Mouse (Mus musculus): ENCODE results near the gene Diras1. TPM values are rescaled to one million over a fixed set of nuclear protein-coding genes. Genes with fewer than 3 reads are reported as not detected.

The Diras1 gene
- total RNA-seq, 2 experiments from 2014 or later = not detected

DNA sequence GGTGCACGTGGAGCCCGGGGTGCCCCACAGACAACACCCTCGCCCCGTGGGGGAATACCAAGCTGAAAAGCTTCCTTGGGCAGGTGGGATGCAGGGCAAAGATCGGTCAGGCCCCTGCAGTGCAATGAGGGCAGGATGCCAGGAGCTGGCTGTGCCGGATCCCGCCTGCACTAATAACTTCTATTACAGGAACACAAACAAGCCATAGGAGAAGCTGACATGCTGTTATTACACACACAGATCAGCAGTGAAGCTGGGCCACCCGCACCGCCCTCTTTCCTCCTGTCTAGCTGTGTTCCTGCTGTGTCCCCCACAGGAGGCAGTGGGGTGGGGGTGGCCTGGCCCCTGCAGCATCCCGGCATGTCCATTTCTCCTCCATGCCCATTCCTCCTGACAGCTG, 3.6 kb upstream of the Diras1 start:
- intact Hi-C loops (cut with DNase I) = no loop called here
- no peak for DNase-seq

DNA sequence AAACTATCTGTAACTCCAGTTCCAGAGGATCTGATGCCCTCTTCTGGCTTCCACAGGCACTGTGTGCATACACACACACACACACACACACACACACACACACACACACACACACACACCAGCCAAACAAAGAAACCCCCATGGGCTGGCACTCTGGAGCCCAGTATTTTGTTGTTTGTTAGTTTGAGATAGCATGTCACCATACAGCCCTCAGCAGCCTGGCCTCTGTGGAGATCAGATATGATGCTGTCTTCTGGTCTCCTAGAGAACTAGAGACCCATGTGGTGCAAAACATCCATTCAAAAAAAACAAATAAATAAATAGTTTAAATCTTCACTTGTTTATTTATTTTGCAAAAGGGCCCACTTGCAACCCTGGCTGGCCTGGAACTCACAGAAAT, 2.8 kb upstream of the Diras1 start:
- intact Hi-C loops (cut with DNase I) = no loop called here
- DNase-seq = no peak

DNA sequence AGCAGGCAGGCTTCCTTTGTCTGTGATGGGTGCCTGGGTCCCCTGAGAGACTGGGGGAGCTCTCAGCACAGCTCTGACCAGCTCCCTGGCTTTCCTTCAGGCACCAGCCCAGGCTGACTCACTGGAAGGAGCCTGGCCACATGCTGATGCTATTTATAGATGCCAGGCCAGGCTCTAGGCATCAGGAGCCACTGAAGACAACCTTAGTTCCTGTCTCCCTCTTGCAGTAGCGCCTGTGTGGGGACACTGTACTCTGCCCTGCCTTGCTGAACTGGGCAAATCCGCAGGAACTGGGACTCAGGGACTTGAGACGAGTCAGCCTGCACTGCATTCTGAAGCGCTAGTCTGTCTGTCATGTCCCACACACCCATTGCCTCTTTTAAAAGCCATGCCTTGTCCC, 1.9 kb upstream of the Diras1 start:
- intact Hi-C loops (cut with DNase I) = no loop called here

DNA sequence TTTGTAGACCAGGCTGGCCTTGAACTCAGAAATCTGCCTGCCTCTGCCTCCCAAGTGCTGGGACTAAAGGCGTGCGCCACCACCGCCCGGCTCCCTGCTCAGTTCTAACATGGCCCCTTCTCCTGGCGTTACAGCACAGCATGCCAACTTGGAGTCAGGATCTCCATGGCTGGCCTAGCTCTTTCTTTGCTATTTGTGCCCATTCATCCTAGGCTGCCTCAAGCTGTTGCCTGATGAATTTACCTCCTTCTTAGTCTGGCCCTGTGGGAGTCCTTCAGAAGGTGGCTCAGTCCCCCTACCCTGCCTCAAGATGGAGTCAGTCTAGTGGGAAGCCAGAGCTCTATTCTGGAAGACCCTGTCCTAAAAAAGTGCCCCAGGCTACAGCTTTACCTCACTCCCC, 1.4 kb upstream of the Diras1 start:
- DNase-seq = no peak
- intact Hi-C loops (cut with DNase I) = no loop called here

More for the DNA sequence above, 1.9 kb upstream of the Diras1 start:
- peak in 1 of 2 experiments; percentile 18 for DNase-seq

DNA sequence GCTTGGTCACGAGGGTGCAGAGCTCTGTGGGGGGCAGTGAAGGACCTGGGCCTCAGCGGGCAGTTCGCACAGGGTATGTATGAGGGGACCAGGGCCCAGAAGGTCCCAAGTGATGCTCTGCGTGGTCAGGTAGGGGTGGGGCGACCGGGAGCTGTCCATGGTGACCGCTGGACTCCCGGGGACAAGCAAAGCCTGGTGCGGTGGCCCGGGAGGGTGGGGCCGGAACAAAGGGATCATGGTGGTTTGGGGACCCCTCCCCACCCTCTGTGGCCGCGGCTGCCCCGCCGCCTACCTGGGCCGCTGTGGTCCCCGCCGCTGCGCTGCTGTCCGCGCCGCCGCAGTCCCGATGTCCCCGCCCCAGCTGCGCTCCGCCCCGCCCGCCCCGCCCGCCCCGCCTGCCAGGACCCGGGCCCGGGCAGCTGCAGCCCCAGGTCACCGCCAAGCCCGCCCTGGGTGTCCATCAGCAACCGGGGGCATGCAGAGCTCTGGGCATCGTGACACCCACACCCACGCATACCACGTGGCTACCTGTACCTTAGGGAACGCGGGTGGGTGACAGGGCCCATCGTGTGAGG, 328 bp downstream of the Diras1 start:
- DNase-seq = no peak
- intact Hi-C loops (cut with DNase I) = no loop called here

DNA sequence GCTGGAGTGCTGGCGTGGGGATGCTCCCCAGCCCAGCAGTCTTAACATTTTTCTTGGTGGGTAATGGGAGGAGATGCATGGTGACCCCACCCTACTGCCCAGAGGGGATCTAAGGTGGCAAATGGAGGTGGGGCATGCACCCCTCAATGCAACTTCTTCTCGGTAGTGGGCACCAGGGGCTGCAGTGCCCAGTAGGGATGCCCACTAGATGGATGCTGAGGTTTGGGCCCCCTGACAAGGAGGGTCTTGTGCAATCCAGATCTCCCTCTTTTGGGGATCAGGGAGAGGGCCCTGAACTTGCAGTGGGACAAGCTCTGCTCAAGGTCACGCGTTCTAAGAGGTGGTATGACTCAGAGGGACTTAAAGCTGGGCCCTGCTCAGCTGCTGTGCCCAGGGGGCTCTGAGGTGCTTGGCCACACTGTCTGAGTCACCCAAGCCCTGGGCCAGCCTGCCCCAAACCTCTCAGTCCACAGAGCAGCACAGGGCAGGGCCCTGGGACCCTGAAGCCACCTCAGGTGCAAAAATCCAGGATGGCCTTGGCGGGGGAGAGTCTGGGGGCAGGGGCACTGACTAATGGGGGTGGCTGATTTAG, 1.0 kb downstream of the Diras1 start:
- intact Hi-C loops (cut with DNase I) = loop anchor here (5.0 kb wide), 1 partner anchor 138 kb away; no protein-coding TSS in a partner anchor
- no peak for DNase-seq

DNA sequence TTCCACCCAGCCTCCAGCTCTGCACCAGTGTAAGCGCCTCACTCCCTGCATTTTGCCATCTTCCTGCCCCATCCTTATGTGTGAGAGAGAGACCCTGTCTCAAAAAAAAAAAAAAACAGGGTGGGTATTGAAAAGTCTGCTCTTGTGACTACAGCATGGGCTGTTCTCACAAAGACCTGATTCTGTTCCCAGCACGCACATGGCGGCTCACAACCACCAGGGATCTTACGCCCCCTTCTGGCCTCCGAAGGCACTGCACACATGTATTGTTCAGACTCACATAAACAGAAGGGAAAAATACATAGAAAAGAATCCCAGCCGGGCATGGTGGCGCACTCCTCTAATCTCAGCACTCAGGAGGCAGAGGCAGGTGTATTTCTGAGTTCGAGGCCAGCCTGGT, 2.7 kb downstream of the Diras1 start:
- intact Hi-C loops (cut with DNase I) = loop anchor here (5.0 kb wide), 1 partner anchor 140 kb away; no protein-coding TSS in a partner anchor
- DNase-seq = no peak

DNA sequence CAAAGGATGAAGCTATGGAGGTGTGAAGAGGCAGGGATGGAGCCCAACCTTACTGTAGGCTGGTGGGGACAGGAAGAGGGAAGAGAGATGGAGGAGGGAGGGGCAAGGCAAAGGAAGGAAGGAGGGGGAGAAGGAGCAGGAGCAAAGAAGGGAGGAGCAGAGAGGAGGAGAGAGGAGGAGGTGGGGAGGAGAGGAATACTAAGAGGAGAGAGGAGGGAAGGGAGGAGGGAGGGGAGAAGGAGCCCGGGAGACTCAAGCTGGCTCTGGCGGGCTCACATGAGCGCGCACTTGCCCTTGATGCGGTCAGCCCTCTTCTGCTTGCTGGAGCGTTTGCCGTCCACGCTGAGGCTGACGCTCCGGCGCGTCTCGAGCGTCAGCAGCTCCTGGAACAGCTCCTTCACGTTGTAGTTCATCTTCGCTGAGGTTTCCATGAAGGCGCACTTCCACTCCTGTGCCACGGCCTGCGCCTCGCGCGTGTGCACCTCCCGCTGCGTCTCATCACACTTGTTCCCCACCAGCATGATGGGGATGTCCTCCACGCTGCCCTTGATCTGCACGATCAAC, 3.8 kb downstream of the Diras1 start:
- intact Hi-C loops (cut with DNase I) = loop anchor here (5.0 kb wide), 1 partner anchor 141 kb away; no protein-coding TSS in a partner anchor

DNA sequence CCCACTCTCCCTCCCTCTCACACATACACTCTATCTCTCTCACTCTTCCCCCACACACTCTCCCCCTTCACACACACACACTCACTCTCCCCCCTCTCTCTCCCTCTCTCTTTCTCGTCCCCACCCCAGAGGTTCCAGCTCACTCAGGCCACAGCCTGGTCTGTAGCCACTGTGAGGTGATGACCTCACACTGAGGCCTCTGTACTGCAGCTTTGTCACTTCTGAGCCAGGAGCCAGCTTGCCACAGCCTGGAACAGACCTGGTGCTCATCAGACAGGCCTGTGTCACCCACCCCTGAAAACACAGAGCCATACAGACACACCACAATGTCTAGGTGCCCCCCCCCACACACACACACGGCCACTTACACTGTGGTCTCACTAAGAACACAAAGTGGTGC, 5.3 kb downstream of the Diras1 start:
- intact Hi-C loops (cut with DNase I) = loop anchor here (5.0 kb wide), 1 partner anchor 142 kb away; no protein-coding TSS in a partner anchor
- DNase-seq = no peak

More for the DNA sequence above, 3.8 kb downstream of the Diras1 start:
- no peak for DNase-seq

DNA sequence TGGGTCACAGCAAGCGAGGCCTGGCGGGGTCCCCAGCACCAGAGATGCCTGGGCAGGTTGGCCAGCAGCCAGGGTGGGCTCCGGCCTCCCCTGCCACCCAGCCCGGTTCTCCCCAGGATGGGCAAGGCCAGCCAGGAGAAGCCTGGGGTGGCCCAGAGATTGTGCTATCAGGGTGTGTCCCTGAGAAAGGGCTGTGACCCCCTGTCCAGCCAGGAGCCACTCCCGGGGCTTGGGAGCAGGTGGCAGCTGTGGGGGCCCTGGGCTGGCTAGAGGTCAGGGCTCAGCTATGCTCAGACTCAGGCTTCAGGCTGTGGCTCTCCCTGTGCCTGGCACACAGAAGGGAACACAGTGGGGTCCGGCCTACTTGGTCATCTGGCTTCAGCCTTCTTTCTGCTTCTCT, 5.8 kb downstream of the Diras1 start:
- intact Hi-C loops (cut with DNase I) = loop anchor here (5.0 kb wide), 1 partner anchor 143 kb away; no protein-coding TSS in a partner anchor

DNA sequence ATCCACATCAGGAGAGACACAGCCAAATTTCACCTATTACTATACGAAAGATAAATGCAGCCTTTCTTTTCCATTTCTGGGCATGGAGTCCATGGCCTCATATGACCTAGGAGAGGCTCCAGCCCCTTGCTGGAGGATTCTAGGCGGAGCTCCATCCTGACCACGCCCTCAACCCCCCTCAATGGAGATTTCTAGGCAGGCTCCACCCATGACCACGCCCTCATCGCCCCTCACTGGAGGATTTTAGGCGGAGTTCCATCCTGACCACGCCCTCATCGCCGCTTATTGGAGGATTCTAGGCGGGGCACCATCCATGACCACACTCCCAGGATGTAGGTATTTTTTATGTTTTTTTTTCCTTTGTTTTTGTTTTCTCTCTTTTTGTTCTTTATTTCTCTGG, 7.1 kb downstream of the Diras1 start:
- intact Hi-C loops (cut with DNase I) = loop anchor here (1.0 kb wide), 1 partner anchor 23 kb away; no protein-coding TSS in a partner anchor
- no peak for DNase-seq

More for the DNA sequence above, 5.8 kb downstream of the Diras1 start:
- no peak for DNase-seq

DNA sequence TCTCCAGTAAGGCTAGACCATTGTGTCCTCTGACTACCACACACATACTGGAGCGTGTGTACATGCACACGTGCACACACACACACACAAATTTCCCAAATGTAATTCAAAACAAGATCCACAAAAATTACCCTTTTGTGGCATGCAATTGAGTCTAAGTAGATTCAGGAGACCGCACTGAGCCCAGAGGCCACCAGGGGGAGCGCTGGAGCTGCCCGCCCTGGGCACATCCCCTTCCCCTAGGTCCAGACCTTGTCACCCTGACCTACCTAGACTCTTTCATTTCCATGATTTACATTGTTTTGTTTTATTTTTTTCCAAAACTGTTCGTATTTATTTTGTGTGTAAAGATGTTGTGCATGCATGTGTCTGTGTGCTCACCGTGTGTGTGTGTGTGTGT, 8.8 kb downstream of the Diras1 start:
- intact Hi-C loops (cut with DNase I) = loop anchor here (1.0 kb wide), 1 partner anchor 66 kb away; no protein-coding TSS in a partner anchor
- peak; percentile 60 to 79 for DNase-seq

DNA sequence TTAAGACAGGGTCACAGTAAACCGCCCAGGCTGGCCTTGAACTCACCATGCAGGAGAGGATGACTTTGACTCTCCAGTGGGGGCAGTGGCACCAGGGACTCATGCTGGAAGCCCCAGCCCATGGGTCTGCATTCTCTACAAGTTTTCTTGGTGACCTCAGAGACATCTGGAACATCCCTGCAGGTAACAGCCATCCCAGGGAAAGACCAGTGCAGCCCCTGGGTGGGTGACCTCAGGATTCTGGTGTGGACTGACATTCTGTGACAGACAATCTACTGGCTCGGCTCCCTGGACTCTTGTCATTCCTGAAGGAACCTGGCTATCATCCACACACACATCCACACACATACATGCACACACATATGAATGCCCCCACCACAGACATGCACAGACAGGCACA, 9.8 kb downstream of the Diras1 start:
- DNase-seq = no peak
- intact Hi-C loops (cut with DNase I) = loop anchor here (1.0 kb wide), 1 partner anchor 67 kb away; no protein-coding TSS in a partner anchor

DNA sequence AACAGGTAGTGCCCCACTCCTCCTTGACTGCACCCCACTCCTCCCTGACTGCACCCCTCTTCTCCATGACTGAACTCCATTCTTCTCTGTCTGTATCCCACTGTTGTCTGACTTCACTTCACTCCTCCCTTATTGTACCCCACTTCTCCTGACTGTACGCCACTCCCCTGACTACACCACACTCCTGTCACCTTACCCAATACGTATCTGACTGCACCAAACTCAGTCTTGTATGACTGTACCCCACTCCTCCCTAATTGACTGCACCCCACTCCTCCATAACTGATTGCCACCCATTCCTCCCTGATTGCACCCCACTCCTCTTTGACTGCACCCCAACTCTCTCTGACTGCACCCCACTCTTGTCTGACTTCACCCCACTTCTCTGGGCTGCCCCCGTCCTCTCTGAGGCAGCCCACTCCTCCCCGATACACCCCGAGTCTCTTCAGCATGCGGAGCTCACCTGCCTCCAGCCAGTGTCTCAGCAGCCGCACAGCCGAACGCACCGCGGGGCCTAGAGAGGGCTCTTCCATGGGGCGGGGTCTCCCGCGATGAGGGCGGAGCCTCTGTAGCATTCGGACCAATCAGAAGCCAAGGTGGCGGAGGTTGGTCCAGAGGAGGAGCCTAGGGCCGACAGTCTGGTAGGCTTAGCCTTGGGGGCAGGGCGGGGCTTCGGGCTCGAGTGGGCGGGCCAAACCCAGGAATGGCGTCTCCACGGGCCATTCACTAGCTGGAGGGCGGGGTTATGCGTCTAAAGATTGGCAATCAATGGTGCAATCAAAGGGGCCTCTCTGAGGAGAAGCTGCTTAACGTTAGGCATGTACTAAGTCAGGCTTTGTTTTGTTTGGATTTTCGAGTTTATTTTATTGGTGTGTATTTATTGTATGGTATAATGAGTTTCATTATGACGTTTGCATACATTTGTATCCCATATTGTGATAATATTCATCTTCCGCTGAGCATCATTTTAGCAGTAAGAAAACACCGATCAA, 10.8 kb downstream of the Diras1 start, which contains the start of gene Gng7:
Gng7 (minus strand) TSS at position 553 of the 992 bp plus-strand sequence.
- intact Hi-C loops (cut with DNase I) = no loop called here
- peak; percentile 74 to 78 for DNase-seq

DNA sequence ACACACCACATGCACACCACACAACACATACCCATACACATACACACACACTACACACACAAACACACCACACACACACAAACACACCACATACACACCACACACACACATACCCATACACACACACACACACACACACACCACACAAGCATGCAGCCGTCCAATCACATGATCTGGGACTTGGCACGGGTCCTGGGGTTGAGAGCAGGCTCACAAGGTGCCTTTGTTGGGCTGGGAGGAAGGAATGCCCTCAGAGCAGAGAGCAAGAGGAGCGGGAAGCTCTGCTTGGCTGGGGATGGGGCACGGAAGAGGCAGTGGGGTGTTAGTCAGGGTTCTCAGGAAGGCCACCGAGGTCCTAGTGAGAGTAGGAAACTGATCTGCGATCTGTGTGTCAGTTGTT, 14.6 kb downstream of the Diras1 start:
- DNase-seq = no peak
- intact Hi-C loops (cut with DNase I) = no loop called here

DNA sequence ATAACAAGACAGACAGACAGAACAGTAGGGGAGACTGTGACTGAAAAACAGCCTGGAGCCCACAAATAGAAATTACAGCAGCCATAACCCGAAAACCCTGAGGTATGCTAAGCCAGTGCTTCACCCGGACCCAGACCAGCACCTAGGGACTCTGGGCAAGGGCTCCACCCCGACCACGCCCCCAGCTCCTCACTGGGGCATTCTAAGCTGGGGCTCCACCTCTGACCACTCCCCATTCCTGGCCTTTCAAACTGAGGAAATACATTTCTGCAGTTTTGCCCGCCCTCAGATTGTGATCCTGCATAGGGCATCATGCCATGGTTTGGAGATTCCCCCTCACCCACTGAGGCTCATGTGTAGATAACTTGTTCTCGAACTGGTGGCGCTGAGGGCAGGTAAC, 18.2 kb downstream of the Diras1 start:
- no peak for DNase-seq
- intact Hi-C loops (cut with DNase I) = no loop called here

DNA sequence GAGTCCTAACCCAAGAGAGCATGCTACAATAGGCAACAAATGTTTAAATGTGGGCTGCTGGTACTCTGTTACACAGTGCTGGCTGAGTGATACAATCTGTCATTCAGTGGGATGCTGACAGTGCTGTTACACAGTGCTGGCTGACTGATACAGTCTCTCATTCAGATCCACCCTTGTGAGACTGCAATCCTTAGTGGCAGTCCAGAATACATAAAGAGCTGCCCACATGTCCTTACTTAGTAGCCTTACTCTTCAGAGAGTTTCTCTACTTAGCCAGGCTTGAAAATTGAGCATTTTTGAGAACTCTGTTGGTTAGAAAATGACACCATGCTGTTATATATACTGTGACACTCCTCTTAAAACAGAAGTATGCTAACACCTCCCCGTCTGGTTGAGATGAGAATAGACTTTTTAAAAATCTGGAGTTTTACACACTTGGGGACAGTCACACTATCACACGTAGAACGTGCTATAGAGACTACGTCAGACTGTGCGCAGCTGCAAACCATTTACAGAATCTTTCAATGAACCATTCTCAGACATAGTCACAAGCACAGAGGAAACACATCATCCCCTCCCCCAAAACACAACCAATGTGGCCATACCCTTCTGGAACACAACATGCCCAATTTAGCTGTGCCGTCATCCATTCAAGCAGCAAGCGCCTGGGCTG, 19.3 kb downstream of the Diras1 start:
- intact Hi-C loops (cut with DNase I) = no loop called here
- DNase-seq = no peak

DNA sequence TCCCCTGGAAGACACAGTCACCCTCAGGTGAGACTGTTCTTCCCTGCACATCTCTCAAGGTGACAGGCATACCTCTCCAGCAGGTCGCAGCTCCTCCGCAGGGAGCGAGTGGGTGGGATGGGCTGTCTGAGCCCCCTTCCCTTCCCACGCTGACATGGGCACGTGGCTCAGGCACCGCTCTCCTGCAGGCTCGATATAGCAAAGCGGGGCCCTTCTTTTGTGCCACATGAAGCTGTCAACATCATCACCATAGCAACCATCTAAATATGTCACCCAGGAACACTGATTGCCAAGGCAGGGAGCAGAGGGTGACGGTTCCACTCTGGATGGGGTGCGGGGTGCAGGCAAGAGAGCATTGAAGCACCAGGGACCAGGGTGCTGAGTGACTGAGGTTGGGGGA, 24.3 kb downstream of the Diras1 start:
- intact Hi-C loops (cut with DNase I) = loop anchor here (2.0 kb wide), 3 partner anchors 40 to 174 kb away; no protein-coding TSS in a partner anchor
- no peak for DNase-seq

DNA sequence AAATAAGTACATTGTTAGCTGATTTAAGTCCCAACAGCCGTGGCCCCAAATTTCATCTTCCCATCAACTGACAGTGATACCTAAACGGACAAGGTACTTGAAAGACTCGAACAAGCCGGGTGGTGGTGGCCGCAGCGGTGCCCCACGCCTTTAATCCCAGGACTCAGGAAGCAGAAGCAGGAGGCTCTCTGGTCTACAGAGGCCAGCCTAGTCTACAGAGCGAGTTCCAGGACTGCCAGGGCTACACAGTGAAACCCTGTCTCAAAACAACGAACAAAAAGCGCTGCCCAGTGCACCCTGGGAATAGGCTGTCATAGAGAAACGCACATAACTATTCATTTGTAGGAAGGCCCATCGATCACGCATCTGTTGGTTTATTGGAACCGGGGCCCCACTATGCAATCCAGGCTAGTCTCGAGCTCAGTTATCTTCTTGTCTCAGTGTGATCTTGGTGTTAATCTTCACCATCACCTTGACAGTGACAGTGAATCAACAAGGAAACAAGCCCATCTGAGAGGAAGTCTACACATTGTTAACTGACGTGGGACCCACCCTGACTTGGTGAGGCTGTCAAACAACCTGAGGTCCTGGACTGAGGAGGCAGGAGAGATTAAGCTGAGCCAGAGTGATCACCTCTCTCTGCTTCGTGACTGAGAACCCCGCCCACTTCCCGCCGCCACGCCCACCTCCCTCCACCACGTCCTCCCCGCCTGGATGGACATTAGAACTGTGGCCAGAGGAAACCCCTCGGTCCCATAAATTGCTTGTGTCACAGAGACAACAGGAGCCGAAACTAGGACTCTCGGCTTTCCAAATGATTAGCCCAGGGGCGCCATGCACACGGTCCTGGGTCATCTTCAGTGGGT, 25.0 kb downstream of the Diras1 start:
- DNase-seq = no peak
- intact Hi-C loops (cut with DNase I) = loop anchor here (2.0 kb wide), 3 partner anchors 40 to 174 kb away; no protein-coding TSS in a partner anchor

Data from heart, postnatal 36 days (tissue).